Mouse (Mus musculus): Measurements from ENCODE around the gene Otulinl.

DNA sequence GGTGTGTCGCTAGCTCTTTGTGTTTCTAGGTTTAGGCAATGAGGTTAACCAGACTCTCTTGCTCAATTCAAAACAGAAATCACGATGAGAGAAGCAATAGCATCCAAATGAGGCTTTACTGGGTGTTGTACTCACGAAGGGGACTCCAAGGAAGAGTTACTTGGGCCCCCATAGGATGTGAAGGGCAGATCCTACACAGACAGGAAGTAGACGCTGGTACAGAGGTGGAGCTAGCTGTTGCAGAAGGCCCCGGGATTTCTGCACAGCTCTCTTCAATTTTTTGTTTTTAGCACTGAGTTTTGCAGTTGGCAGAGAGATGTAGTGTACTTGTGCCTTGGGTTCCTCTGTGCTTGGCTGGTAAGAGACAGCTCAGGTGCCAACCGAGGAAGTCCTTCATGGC, 44.8 kb upstream of the Otulinl start:
- TF ChIP-seq EP300 (IDR thresholded peaks at IDR 0.05; ENCODE audit: low read depth) (no peak), CTCF (IDR thresholded peaks at IDR 0.05; ENCODE audit: low read depth) (no peak)
